Mouse (Mus musculus) thymus, adult 2 months (tissue): Measurements from ENCODE around the gene Ubox5.

Experiments
- CTCF ChIP-seq: fragments of 200-500 bp; IDR thresholded peaks from 2 replicates; pipeline ENCODE4 v1.5.1; 2012; ENCODE audit warnings: mild to moderate bottlenecking, control low read depth, low read length, moderate library complexity, borderline replicate concordance; ENCODE audit not compliant: control insufficient read depth, poor library complexity, insufficient read depth; ENCODE audit errors: extremely low read depth
- POLR2A ChIP-seq: fragments of 200-500 bp; IDR thresholded peaks from 2 replicates; pipeline ENCODE4 v1.6.1; 2012; ENCODE audit warnings: mild to moderate bottlenecking, low read length, control low read depth, moderate library complexity; ENCODE audit not compliant: control insufficient read depth, poor library complexity, insufficient read depth; ENCODE audit errors: extremely low read depth

- TF ChIP-seq CTCF (no peak), POLR2A (no peak)
These were observed 28.7 kb upstream of the Ubox5 start for GRCm38 (mm10) chr2:130658530-130658929.
